Mouse (Mus musculus): ENCODE results near the gene Obsl1. TPM values are rescaled to one million over a fixed set of nuclear protein-coding genes. Genes with fewer than 3 reads are reported as not detected.

The Obsl1 gene
- polyA plus RNA-seq, 1 experiment: 41.1 TPM

- Histone ChIP-seq H3K27ac (ENCODE audit: insufficient read depth, low read length) (no peak overlapping the region), H3K4me3 (replicated peaks; ENCODE audit: insufficient read depth, low read depth, low read length) (no peak overlapping the region), H3K4me1 (ENCODE audit: control insufficient read depth, insufficient read depth, low read length) (peaks cover 7% of the 10 kb centered on the region), H3K27me3 (ENCODE audit: control insufficient read depth, insufficient read depth, low read length) (no peaks in the 10 kb centered on the region)
- 43% methylated on average over 14 of the region's 14 CpGs for WGBS
- TF ChIP-seq CTCF (IDR thresholded peaks at IDR 0.05; ENCODE audit: borderline replicate concordance, insufficient read depth, low read depth, low read length) (peak; percentile 46), POLR2A (IDR thresholded peaks at IDR 0.05; ENCODE audit: borderline replicate concordance, insufficient read depth, low read length) (no peak)
- DNase-seq: no peak
Measured at GRCm38 (mm10) chr1:75456746-75457564, 49.3 kb downstream of the Obsl1 start.

GRCm38 (mm10) chr1:75455948-75456347 lies 50.3 kb downstream of the Obsl1 start:
- H3K27ac ChIP-seq (ENCODE audit: insufficient read depth, low read length): no peak overlapping the region
- no peak overlapping the region for H3K4me3 ChIP-seq (replicated peaks; ENCODE audit: insufficient read depth, low read depth, low read length)
- no peak for DNase-seq
- H3K4me1 ChIP-seq (ENCODE audit: control insufficient read depth, insufficient read depth, low read length): peaks cover 7% of the 10 kb centered on the region
- WGBS: 77% methylated on average over 5 of the region's 5 CpGs
- H3K27me3 ChIP-seq (ENCODE audit: control insufficient read depth, insufficient read depth, low read length): no peaks in the 10 kb centered on the region
- TF ChIP-seq POLR2A (IDR thresholded peaks at IDR 0.05; ENCODE audit: borderline replicate concordance, insufficient read depth, low read length) (no peak), CTCF (IDR thresholded peaks at IDR 0.05; ENCODE audit: borderline replicate concordance, insufficient read depth, low read depth, low read length) (no peak)

- H3K27ac ChIP-seq (ENCODE audit: insufficient read depth, low read length): no peak overlapping the region
- no peaks in the 10 kb centered on the region; the same call in 1 of the 2 replicates for H3K27me3 ChIP-seq (ENCODE audit: control insufficient read depth, insufficient read depth, low read length)
- TF ChIP-seq CTCF (IDR thresholded peaks at IDR 0.05; ENCODE audit: borderline replicate concordance, insufficient read depth, low read depth, low read length) (no peak), POLR2A (IDR thresholded peaks at IDR 0.05; ENCODE audit: borderline replicate concordance, insufficient read depth, low read length) (no peak)
- WGBS: 86% methylated on average over 3 of the region's 3 CpGs
- DNase-seq: no peak
- H3K4me3 ChIP-seq (replicated peaks; ENCODE audit: insufficient read depth, low read depth, low read length): no peak overlapping the region
- peaks cover 5% of the 10 kb centered on the region for H3K4me1 ChIP-seq (ENCODE audit: control insufficient read depth, insufficient read depth, low read length)
Measured at GRCm38 (mm10) chr1:75455433-75455832, 50.8 kb downstream of the Obsl1 start.

- DNase-seq: no peak
- no peak overlapping the region for H3K4me3 ChIP-seq (replicated peaks; ENCODE audit: insufficient read depth, low read depth, low read length)
- TF ChIP-seq POLR2A (IDR thresholded peaks at IDR 0.05; ENCODE audit: borderline replicate concordance, insufficient read depth, low read length) (no peak), CTCF (IDR thresholded peaks at IDR 0.05; ENCODE audit: borderline replicate concordance, insufficient read depth, low read depth, low read length) (no peak)
- H3K4me1 ChIP-seq (ENCODE audit: control insufficient read depth, insufficient read depth, low read length): peaks cover 3% of the 10 kb centered on the region
- H3K27me3 ChIP-seq (ENCODE audit: control insufficient read depth, insufficient read depth, low read length): no peaks in the 10 kb centered on the region; the same call in 1 of the 2 replicates
- 71% methylated on average over 5 of the region's 5 CpGs for WGBS
- no peak overlapping the region for H3K27ac ChIP-seq (ENCODE audit: insufficient read depth, low read length)
Measured at GRCm38 (mm10) chr1:75451900-75452299, 54.4 kb downstream of the Obsl1 start.

- Histone ChIP-seq H3K27me3 (ENCODE audit: control insufficient read depth, insufficient read depth, low read length) (no peaks in the 10 kb centered on the region; the same call in 1 of the 2 replicates), H3K4me1 (ENCODE audit: control insufficient read depth, insufficient read depth, low read length) (peaks cover 13% of the 10 kb centered on the region), H3K27ac (ENCODE audit: insufficient read depth, low read length) (no peak within 1 kb of the TSS), H3K4me3 (replicated peaks; ENCODE audit: insufficient read depth, low read depth, low read length) (no peak within 1 kb of the TSS)
- no peak for DNase-seq
- TF ChIP-seq POLR2A (IDR thresholded peaks at IDR 0.05; ENCODE audit: borderline replicate concordance, insufficient read depth, low read length) (no peak), CTCF (IDR thresholded peaks at IDR 0.05; ENCODE audit: borderline replicate concordance, insufficient read depth, low read depth, low read length) (no peak)
- 23% methylated on average over 35 of the region's 35 CpGs for WGBS
Measured at GRCm38 (mm10) chr1:75450314-75451005, 55.8 kb downstream of the Obsl1 start, which contains the start of gene Asic4. Gene Asic4 (plus strand): TSS chr1:75450436.

- Histone ChIP-seq H3K4me3 (replicated peaks; ENCODE audit: insufficient read depth, low read depth, low read length) (no peak overlapping the region), H3K4me1 (ENCODE audit: control insufficient read depth, insufficient read depth, low read length) (peaks cover 22% of the 10 kb centered on the region), H3K27ac (ENCODE audit: insufficient read depth, low read length) (no peak overlapping the region), H3K27me3 (ENCODE audit: control insufficient read depth, insufficient read depth, low read length) (no peaks in the 10 kb centered on the region; the same call in 1 of the 2 replicates)
- WGBS: 54% methylated on average over 8 of the region's 8 CpGs
- TF ChIP-seq POLR2A (IDR thresholded peaks at IDR 0.05; ENCODE audit: borderline replicate concordance, insufficient read depth, low read length): no peak
- no peak for DNase-seq
Measured at GRCm38 (mm10) chr1:75449377-75450135, 56.7 kb downstream of the Obsl1 start.

GRCm38 (mm10) chr1:75448937-75449336 lies 57.3 kb downstream of the Obsl1 start:
- Histone ChIP-seq H3K4me1 (ENCODE audit: control insufficient read depth, insufficient read depth, low read length) (peaks cover 28% of the 10 kb centered on the region), H3K27me3 (ENCODE audit: control insufficient read depth, insufficient read depth, low read length) (no peaks in the 10 kb centered on the region; the same call in 1 of the 2 replicates), H3K4me3 (replicated peaks; ENCODE audit: insufficient read depth, low read depth, low read length) (no peak overlapping the region), H3K27ac (ENCODE audit: insufficient read depth, low read length) (no peak overlapping the region)
- TF ChIP-seq CTCF (IDR thresholded peaks at IDR 0.05; ENCODE audit: borderline replicate concordance, insufficient read depth, low read depth, low read length): no peak
- no peak for TF ChIP-seq POLR2A (IDR thresholded peaks at IDR 0.05; ENCODE audit: borderline replicate concordance, insufficient read depth, low read length)
- DNase-seq: no peak
- WGBS: 18% methylated on average over 14 of the region's 14 CpGs
